Comparison of ENCODE assay signal across 8 mouse cellular contexts in genomic region chr13:54837471-54837889, GRCm38 (mm10). TPM values are rescaled to one million over a fixed set of nuclear protein-coding genes. Genes with fewer than 3 reads are reported as not detected.
DNase-seq lines count a peak whose midpoint lies in the region; ATAC-seq lines count a peak whose summit lies in the region.

No protein-coding gene starts in this region.

- H3K27me3 ChIP-seq in lung, embryonic 16.5 days (ENCODE audit: control insufficient read depth, insufficient read depth, low read depth, low read length), result no peaks in the 10 kb centered on the region

- no peak overlapping the region for H3K27ac ChIP-seq in lung, embryonic 16.5 days (ENCODE audit: low read length)

- peak; percentile 64; the same call in 1 of the 2 replicates for ATAC-seq in lung, embryonic 16.5 days (ENCODE audit: low read depth)
- no peak for ATAC-seq in monocyte, adult 5-6 weeks (replicated peaks; ENCODE audit: insufficient number of reproducible peaks, low FRiP score, low TSS enrichment, poor library complexity, severe bottlenecking)

- no peaks in the 10 kb centered on the region for H3K9me3 ChIP-seq in lung, embryonic 16.5 days (ENCODE audit: control insufficient read depth, low read length)

- intact Hi-C loops in heart, postnatal 10 days (cut with DNase I), result no loop called here

- H3K4me1 ChIP-seq in lung, embryonic 16.5 days (replicated peaks; ENCODE audit: control insufficient read depth, insufficient read depth, low read length), result peaks cover 15% of the 10 kb centered on the region

- H3K4me3 ChIP-seq in lung, embryonic 16.5 days (ENCODE audit: low read length), result no peak overlapping the region

- no peak for DNase-seq in lung, adult 18-20 months
- DNase-seq in embryo, embryonic 11 days, result peak; percentile 68
- DNase-seq in layer of hippocampus, adult 9-11 months, result peak; percentile 62
- DNase-seq in right cerebral cortex, adult 2 months (ENCODE audit: low spot score in 2 of 2), result peak; percentile 44 to 56
- DNase-seq in heart, postnatal 10 days, result no peak
- DNase-seq in kidney, postnatal 14 days, result no peak

- H3K4me2 ChIP-seq in lung, embryonic 16.5 days (ENCODE audit: low read depth, low read length), result peak overlapping the region; percentile 40

- H3K36me3 ChIP-seq in lung, embryonic 16.5 days (ENCODE audit: control insufficient read depth, insufficient read depth, low read length), result no peaks in the 10 kb centered on the region

- no peak overlapping the region for H3K9ac ChIP-seq in lung, embryonic 16.5 days (ENCODE audit: low read length)

- WGBS in lung, embryonic 16.5 days, result 19% methylated on average over 9 of the region's 9 CpGs

RNA-seq across cellular contexts. Expression of gene Tspan17, which starts 48.3 kb away (rescaled TPM):
- 19.6 and 21.0 TPM in 2 replicates for polyA plus RNA-seq in lung, embryonic 16.5 days (2015; fragmentation: Nextera tagmentation; extraction: Ambion mirVana)
- 10 to 100 TPM in 1 of 2 experiments, 1 to 10 TPM in 1; 10.0 to 14.3 TPM for total RNA-seq in heart, postnatal 10 days (2021)
- total RNA-seq in monocyte, adult 5-6 weeks (2017), result 6.9 to 18.5 TPM (median 8.1 TPM) in 3 replicates

RNA-seq across cellular contexts. Expression of gene Eif4e1b, which starts 53.7 kb away (rescaled TPM):
- polyA plus RNA-seq in lung, embryonic 16.5 days (2015; fragmentation: Nextera tagmentation; extraction: Ambion mirVana), result not detected in 2 replicates
- total RNA-seq in heart, postnatal 10 days (2021), result not detected
- not detected in 3 replicates for total RNA-seq in monocyte, adult 5-6 weeks (2017)

Comparison
In these comparisons a context has a peak if more than half of its experiments do, and no peak if none do; other contexts are left out.
1. DNase-seq: peak in embryo, embryonic 11 days (single experiment), layer of hippocampus, adult 9-11 months (single experiment) and right cerebral cortex, adult 2 months (2 of 2); none in lung, adult 18-20 months (0 of 2), heart, postnatal 10 days (0 of 2) and kidney, postnatal 14 days (single experiment).